ENCODE assay signal across 13 mouse cellular contexts in genomic region chr11:118018328-118018727, GRCm38 (mm10). TPM values are rescaled to one million over a fixed set of nuclear protein-coding genes. Genes with fewer than 3 reads are reported as not detected.
DNase-seq lines count a peak whose midpoint lies in the region; TF ChIP-seq lines count a peak whose summit lies in the region.
"Had no signal": no experiment of that assay in that cellular context is flagged by ENCODE, and none has a peak within 500 bp of the region (broad histone marks: within the 10 kb centered on the region; RNA-seq: fewer than 3 reads in every experiment).

No protein-coding gene starts in this region.

- H3K79me2 ChIP-seq in heart, adult 2 months (replicated peaks; ENCODE audit: control insufficient read depth, insufficient read depth, low read length): peaks cover 3% of the 10 kb centered on the region; the same call in 1 of the 2 replicates

- WGBS in heart, adult 2 months: 95% methylated on average over 4 of the region's 4 CpGs

- DNase-seq in heart, adult 2 months: no peak
- DNase-seq in heart, adult 9 months (ENCODE audit: low spot score in 2 of 2): no peak
- DNase-seq in right cerebral cortex, postnatal 4 days: peak; percentile 31
- no peak for DNase-seq in right cerebral cortex, postnatal 10 days (ENCODE audit: low spot score in 2 of 2)
- DNase-seq in c-Kit-negative CD71-positive TER-119-positive erythroid progenitor cells, embryonic 14.5 days (ENCODE audit: low read depth, low spot score): peak; percentile 33
- peak; percentile 40 for DNase-seq in thymus, postnatal 0 days (ENCODE audit: low spot score)
- no peak for DNase-seq in cerebellum, adult 8-10 months
- DNase-seq in embryo, embryonic 11 days: no peak
- DNase-seq: cerebellum, adult 11-12 months; midbrain, embryonic 14.5 days; right cerebral cortex, adult 18-20 months had no signal

- intact Hi-C loops in heart, adult 2 months (cut with DNase I): no loop called here

- H3K27ac ChIP-seq in heart, adult 2 months: no peak overlapping the region
- H3K27ac ChIP-seq: limb, embryonic 13.5 days had no signal

- no peak overlapping the region for H3K4me3 ChIP-seq in heart, adult 2 months
- H3K4me3 ChIP-seq: heart, embryonic 12.5 days; limb, embryonic 13.5 days had no signal

- no peak overlapping the region for H3K9ac ChIP-seq in heart, adult 2 months (ENCODE audit: low read depth, low read length)
- H3K9ac ChIP-seq: heart, embryonic 12.5 days; limb, embryonic 13.5 days had no signal

- H3K27me3 ChIP-seq in heart, adult 2 months (ENCODE audit: control insufficient read depth, insufficient read depth, low read length): no peaks in the 10 kb centered on the region
- H3K27me3 ChIP-seq: heart, embryonic 12.5 days; limb, embryonic 13.5 days had no signal

- H3K36me3 ChIP-seq in heart, adult 2 months (ENCODE audit: control insufficient read depth, insufficient read depth, low read length): no peaks in the 10 kb centered on the region

- no peaks in the 10 kb centered on the region for H3K4me1 ChIP-seq in heart, adult 2 months (ENCODE audit: control insufficient read depth, insufficient read depth, low read length)

- TF ChIP-seq POLR2A in heart, adult 2 months (IDR thresholded peaks at IDR 0.05; ENCODE audit: insufficient read depth, low read depth, low read length): no peak

- TF ChIP-seq CTCF in heart, adult 2 months (IDR thresholded peaks at IDR 0.05): peak; percentile 67

- no peak for TF ChIP-seq EP300 in heart, adult 2 months (IDR thresholded peaks at IDR 0.05; ENCODE audit: insufficient read depth, low read depth, low read length)

RNA-seq across cellular contexts. Expression of gene Pgs1, which starts 32.2 kb away (rescaled TPM):
- total RNA-seq in heart, adult 2 months (2021): 10 to 100 TPM; 17.9 to 18.1 TPM
- 21.8 and 26.5 TPM in 2 replicates for polyA plus RNA-seq in heart, adult 2 months (2012; rRNA removed)
- 54.8 and 55.6 TPM in 2 replicates for polyA plus RNA-seq in thymus, postnatal 0 days (2015; fragmentation: Nextera tagmentation; extraction: Ambion mirVana)

RNA-seq across cellular contexts. Expression of gene Socs3, which starts 48.5 kb away (rescaled TPM):
- total RNA-seq in heart, adult 2 months (2021): 1 to 10 TPM; 2.8 to 4.5 TPM
- polyA plus RNA-seq in heart, adult 2 months (2012; rRNA removed): 3.7 and 4.4 TPM in 2 replicates
- 25.8 and 26.7 TPM in 2 replicates for polyA plus RNA-seq in thymus, postnatal 0 days (2015; fragmentation: Nextera tagmentation; extraction: Ambion mirVana)

Comparison
In these comparisons a context has a peak if more than half of its experiments do, and no peak if none do; other contexts are left out.
1. DNase-seq: peak in right cerebral cortex, postnatal 4 days (single experiment), c-Kit-negative CD71-positive TER-119-positive erythroid progenitor cells, embryonic 14.5 days (single experiment) and thymus, postnatal 0 days (single experiment); none in heart, adult 2 months (0 of 2), heart, adult 9 months (0 of 2), right cerebral cortex, postnatal 10 days (0 of 2), cerebellum, adult 8-10 months (single experiment) and embryo, embryonic 11 days (single experiment).